Mouse (Mus musculus) induced T-regulatory cell, adult 2 months (primary cell): Measurements from ENCODE around the gene Pdk2.

Experiments used
- DNase-seq: peaks from one replicate; pipeline ENCODE4 v3.0.0-alpha.2; 2012; ENCODE audit warnings: low read depth

Pdk2 gene

DNA sequence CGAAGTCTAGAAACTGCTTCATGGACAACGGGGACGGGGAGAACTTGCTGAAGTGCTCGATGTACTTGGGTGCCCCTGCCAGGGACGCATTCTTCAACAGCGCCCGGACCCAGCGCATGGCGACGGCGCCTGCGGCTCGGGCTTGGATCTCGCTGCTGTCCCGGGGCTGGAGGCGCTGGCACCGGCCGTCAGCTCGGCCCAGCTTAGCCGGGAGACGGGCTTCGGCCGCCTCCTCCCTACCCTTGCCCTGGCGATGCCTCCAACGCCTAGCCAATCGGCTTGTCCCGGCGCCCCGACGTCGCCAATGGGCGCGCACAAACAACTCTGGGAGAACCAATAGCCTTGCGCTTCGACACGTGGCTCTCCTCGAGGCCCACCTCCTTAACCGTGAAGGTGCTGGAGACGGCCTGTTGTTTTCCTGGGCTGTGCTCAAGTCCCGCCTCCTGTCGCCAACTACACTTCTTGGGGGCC is at the start of gene Pdk2:
Gene Pdk2 (minus strand): TSS at position 216 of the 471 bp plus-strand sequence.
- peak; percentile 88 for DNase-seq

DNA sequence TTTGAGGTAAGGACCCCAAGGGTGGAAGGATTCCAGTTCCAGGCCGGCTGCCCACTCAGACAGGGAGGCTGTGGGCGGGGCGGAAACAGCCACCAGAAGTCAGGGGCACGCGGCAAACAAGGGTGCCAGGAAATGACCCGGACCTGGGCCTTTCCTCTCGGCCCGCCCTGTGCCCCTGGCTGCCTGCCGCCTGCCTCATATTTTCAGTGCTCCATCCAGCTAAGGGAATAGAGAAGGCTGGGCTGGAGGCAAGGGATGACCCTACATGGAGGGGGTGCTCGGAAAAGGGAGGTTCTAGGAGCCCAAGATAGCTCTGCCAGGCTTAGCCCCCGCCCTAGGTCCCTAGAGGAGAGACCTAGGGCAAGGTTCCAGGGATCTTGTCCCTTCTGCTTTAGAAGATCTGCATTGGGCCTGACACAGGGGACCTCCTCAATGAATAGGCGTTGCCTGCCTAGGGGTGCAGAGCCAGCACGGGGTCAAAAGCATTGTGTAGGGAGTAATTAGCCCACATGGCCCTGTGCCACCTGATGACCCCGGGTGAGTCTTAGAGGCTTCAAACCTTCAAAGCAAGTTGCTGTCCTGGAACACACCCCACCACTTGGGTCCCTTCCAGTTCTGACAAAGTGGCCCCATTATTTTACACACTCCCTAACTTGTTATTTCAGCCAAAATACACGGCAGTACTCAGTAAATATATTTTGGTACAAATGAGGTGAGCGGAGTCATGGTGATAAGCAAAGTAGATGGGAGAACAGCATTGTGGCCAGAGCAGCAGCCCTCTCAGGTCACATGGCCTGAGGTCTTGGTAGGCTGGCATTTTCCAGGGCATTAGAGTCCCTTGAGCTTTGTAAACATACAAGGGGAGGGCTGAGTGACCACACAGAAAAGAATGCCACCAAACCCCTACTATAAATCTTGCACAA is 48.0 kb upstream of the Pdk2 start:
- no peak for DNase-seq

DNA sequence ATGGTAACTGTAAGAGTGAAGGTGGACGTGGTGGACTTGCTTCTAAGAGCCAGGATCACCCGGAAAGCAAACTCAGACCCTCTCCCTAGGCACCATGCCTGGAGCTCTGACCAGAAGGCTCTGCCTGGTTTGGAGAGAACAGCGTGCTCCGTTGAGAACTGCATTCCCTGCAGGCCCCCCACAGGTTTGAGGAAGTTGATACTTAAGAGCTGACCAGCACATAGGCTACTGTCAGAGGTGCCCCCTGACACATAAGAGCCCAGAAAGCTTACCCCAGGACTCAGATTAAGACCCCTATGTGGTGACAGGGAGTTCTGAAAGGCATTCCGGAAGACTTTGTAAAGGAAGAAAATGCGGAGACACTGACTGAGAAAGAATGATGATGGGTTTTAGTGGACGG is 47.1 kb upstream of the Pdk2 start:
- no peak for DNase-seq

DNA sequence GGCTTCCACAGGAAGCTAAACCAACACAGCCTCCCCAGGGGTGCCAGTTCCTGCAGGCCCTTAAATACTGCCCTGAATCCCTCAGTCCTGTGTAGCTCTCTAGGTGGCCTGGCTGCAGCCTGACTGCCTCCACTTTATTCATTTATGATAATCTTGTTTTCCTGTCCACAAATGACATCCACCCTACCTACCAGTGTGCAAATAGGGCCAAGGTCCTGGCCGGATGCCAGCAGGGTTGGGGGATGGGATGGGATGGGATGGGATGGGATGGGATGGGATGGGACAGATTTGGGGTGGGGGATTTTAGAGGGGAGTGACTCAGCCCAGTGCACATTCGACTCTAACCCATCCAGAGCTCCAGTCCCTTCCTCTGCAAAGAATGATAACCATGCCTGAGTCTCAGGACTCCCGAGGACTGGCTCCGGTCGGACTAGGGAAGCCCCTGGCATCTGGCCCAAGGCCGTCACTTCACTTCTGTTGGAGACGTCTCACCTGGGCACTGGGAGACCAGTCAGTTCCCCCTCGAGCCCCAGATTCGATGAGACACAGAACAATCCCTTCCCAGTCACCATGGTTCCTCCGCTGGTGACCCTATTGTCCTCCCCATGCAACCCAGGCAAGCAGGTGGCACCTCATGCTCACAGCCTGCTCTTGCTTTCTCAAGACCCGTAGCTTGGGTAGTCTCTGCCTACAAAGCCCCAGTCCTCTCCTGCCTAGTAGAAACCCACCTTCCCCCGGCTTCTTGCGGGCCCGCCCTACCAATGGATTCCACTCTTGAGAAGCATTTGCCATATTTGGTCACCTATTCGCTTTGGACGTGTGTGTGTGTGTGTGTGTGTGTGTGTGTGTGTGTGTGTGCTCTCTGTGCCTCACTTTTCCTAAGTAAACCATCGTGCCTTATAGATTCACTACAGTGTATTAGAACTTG is 46.4 kb upstream of the Pdk2 start:
- no peak for DNase-seq

DNA sequence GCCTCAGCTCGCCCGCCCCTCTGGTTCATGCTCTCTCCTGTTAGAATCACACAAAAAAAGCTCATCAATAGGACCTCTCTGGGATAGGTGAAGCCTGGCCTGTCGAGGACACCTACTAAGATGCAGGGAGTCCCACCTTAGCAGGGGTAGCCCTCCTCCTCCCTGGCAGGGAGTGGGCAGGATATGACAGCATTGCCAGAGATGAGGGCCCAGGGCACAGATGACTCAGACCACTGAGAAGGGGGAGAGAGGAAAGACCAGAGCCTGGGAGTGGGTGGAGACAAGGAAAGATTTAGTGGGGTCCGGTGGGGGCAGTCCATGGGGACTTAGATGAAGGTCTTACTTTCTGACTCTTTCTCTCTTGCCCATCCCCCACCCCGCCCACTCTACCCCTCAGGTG is 45.1 kb upstream of the Pdk2 start:
- no peak for DNase-seq

DNA sequence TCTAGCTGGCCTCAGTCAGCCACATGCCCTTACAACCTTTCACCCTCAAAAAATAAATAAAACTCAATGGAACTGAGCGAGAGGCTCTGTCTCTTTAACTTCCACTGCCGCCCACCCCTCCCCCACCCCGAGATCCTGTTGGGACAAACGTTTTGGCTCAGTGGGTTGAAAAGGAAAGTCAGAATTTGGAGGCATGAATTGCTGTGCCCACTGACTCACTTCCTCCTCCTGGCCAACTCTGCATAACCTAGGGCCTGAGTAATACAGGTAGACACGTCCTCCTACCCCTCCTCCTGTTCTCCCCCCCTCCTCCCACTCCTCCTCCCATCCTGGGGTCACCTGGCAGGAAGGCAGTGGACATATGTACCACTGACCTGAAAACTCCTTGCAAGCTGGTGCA is 44.6 kb upstream of the Pdk2 start:
- no peak for DNase-seq

DNA sequence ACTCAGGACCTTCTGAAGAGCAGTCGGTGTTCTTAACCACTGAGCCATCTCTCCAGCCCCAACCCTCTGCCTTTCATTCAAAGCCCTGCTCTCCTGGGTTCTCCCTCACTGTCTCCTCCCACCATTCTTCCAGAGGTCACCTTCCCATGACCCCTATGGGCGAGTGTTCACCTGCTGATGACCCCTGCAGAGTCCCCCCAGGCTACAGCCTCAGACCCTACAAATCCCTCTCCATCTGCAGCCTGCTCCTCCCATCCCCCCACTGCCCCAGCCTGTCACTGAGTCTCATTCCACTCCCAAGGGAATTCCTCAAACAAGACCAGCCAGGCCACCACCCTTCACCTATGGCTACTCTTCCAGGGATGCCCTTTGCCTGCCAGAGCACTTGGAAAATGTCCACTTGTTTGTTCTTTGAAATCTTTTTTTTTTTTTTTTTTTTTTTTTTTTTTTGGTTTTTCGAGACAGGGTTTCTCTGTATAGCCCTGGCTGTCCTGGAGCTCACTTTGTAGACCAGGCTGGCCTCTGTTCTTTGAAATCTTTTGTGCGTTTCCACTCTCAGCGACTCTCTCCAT is 43.7 kb upstream of the Pdk2 start:
- DNase-seq = no peak

DNA sequence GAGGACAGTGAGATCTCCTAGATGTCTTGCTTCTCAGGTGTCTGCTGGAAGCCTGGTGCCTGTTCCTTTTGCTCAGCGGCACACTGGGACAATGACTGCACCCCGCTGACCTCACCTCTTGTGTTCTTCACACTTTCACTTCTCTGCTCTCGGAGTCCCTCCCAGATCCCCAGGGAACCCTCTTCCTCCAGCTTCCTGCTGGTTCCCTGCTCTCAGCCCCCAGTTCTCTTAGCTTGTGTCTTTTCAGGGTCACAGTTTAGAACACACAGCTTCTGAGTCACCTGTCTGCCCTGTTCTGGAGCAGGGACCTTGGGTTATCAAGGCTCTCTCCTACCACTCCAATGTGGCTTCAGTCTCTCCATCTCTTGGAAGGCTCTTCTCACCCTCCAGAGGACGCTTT is 43.0 kb upstream of the Pdk2 start:
- no peak for DNase-seq

DNA sequence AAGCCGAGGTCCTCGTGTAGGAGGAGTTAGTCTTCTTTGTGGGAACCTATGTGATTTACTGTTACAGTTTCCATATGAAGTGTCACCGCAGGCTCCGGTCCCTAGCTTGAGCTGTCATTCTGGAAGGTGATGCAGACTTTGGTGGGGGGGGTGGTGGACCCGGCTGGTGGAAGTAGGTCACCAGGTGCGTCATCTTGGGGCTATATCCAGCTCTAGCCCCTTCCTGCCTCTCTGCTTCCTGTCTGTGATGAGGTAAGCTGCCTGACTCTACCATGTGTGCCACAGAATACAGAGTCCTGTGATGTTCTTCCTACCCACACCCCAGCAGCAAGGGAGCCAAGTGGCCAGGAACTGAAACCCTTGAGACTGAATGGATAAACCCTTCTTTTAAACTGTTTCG is 41.7 kb upstream of the Pdk2 start:
- peak; percentile 52 for DNase-seq

DNA sequence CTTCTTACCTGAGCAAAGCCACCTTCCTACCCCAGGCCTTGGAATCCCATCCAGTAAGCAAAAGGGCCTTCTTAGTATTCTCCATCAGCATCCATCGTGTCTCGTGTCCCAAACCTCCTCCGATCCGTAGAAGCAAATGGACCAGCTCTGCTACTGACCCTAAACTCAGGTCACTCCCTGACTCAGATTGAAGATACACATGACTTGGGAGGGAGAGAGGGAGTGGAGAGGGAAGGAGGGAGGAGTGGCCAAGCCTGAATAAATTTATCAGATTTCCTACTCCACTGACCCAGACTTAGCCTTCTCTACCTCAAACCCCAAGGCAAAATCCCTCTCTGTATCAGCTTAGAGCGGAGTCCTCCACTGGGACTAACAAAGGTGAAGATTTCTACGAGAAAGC is 39.6 kb upstream of the Pdk2 start:
- DNase-seq = no peak

DNA sequence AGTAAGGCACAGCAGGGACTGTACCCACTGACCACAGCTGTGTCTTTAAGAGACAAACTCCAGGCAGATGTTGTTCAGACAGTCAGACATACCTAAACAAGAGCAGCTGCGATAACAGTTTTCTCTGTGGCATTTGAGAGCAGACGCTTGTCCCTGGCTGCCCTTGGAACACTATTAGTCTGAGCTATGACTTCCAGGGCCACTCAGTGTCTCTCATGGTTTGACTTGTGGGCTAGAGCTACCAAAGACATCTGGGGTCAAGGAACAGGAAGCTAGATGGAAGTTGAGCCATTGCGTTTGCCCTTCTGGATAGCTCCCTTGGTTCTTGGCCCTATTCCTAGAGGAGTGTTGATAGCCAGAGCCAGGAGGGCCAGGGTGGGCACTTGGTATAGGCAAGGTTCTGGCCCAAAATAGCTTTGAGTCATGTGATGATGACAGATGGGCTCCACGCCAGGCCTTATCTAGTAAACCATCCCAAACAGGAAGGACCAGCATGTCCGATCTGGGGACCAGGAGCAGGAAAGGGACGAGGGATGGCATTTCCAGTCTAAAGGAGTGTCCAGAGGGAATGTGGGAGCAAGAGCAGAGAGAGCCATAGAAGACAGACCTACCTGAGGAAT is 38.2 kb upstream of the Pdk2 start:
- no peak for DNase-seq

DNA sequence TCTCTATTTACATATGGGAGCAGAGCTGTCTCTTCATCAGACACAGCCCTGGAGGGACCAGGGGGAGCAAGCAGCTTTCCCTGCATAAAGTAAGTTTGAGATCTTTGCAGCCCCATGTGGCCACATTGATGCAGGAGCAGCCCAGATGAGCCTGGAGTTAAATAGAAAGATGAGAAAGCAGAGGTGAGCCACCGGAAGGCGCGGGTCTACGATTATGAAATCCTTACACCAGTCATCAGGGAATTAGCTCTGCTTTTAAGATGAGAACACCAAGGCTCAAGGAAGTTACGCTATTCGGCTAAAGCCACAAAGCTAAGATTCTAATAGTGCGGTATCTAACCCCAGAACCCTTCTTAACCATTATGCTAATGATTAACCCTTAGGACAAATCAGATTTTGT is 36.8 kb upstream of the Pdk2 start:
- no peak for DNase-seq

DNA sequence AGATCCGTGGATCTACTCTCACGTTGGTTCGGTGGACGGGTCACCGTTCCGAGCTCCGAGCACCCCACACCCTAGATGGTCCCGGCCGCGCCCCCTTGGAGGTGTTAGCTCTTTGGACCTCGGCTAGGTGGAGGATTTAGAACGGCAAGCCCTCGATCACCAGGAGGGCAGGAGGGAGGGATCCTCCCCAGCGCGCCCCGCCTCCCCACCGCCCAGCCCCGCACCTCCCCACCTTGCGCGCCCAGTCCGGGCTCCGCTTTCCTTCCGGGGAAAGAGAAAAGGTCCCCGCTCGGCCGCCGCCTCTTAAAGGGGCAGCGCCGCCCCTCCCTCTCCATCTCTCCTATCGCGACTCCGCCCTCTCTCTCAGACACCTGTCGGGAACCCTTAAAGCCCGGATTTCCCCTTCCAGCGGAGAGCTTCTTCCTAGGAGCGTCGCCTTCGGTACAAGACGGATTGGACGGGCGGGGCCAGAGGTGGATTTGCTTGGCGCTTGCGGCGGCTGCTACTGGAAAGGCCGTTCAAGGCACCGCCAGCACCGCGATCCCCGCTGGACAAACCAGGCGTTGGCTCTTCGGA is 35.5 kb upstream of the Pdk2 start, which contains the start of gene Itga3:
Gene Itga3 (minus strand): TSS at position 266 of the 576 bp plus-strand sequence.
- DNase-seq = peak; percentile 78

DNA sequence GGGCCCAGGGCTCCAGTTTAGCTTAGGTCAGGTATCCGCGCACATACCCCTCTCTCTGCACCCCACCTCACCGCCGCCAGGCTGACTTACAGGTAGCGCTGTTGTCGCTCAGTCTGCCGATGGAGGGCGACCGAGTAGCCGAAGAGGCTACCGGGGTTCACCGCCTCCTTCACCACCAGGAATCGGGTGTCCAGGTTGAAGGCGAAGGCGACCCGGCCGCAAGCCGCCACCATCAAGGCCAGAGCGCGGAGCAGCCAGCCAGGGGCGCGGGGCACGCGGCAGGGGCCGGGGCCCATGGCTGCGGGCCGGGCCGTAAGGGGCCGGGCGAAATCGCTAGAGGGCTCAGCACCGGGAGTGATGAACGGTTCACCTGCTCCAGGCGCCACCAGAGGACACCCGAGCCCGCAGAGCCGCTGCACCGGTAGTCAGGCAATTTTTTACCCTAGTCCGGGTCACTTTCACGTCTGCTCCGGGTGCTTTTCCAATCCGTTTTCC is 34.9 kb upstream of the Pdk2 start:
- peak; percentile 76 for DNase-seq

DNA sequence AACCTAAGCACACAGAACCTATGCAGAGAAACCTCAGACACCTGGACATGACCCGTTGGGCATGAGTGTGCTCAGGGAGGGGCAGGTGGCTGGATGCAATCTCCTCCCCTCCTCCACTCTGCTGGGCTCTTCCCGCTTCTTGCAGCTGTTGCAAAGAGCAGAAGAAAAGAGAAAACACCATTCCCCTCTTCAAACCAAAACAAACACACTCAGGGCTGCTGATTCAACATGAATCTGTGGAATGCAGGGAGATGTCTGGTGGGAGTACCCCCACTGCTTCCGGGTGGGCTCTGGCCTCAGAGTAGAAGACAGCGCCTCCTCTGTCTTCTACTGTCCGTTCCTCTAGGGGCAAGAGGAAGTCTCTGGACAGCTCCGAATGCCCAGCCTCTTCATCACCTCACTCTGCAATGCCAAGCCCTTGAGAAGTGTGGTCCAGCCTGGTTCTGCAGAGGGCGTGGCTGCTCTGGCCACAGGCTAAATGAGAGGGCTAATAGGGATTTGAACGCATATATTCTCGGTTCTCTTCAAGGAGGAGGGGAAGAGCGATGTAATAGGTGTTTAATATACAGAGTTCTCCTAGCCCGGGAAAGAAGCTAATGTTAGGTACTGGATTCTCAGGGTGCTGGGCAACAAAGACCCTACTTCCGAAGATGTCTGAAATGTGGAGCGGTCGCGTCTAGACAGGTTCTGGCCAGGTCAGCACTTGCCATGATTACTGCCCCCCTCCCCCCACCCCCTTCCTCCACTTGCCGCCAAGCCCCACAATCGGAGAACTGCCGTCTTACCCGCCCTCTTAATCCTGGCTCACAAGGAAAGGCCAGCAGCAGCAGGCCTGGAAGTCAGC is 34.3 kb upstream of the Pdk2 start:
- no peak for DNase-seq

DNA sequence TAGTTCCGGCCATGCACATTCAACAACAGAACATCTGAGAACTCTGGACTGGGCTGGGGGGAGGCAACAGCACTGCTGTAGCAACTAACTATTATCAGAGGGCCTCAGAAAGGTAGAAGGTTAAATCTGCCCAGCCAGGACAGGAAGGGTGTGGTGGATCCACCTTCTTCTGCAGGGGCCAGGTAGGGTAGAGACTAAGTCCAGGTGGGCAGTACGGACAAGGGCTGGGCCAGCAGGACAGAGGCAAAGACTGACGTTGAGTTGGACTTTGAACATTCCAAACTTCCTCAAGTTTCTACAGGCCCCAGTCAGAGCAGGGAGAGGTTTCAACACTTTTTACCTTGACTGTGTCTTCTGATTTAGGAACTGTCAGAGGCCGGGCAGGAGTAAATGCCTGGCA is 33.5 kb upstream of the Pdk2 start:
- DNase-seq = no peak

DNA sequence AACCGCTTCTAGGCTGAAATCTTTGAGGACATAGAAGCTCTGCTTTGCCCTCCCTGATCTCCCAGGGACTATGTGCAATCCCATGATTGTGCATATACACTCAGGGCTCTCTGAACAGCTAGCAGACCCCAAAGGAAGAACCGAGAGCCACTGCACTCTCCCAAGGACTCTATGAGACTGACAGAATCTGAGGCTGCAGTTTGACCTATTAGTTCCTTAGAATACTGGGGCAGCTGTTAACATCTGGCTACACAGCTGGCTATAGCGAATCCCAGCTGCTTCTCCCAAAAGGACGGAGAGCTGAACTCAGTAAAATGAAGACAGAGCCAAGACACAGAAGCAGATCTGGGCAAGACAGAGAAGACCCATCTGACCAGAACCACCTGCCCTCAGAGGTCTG is 32.7 kb upstream of the Pdk2 start:
- no peak for DNase-seq

DNA sequence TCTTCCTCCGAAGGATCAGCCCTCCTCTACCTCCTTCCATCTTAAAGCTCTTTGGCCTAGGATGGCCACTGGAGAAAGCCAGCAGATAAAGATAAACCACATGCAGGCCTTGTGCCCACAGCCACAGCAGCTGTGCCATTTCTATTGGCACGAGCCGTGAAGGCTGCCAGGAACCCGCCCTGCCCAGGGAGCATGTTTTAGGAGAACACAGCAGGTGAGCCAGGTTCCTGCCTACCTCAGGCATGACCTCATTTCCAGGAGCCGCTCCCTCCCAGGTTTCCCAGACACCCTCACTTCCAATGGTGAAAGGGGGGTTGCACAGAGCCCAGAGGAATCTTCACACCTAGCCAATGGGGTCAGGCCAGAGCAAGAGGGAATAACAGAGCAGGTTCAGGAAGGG is 31.6 kb upstream of the Pdk2 start:
- DNase-seq = no peak

DNA sequence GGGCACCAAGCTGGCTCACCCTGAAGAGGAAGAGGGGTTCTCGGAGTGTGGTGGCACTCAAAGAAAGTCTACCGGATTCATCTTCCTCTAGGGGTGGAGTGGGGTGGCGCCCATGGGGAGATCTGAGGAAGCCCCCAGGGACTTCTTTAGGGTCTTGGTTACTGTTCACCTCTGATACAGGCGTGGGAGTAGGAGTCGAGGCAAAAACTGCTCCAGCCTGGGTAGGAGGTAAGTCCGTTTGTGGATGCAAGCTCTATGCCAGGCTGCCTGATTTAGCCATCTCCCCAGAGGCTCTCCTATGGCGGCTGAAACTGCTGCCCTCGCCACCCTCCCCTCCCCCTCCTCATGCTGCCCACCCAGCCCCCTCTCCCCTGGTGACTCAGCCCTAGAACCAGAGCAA is 31.0 kb upstream of the Pdk2 start:
- DNase-seq = no peak

DNA sequence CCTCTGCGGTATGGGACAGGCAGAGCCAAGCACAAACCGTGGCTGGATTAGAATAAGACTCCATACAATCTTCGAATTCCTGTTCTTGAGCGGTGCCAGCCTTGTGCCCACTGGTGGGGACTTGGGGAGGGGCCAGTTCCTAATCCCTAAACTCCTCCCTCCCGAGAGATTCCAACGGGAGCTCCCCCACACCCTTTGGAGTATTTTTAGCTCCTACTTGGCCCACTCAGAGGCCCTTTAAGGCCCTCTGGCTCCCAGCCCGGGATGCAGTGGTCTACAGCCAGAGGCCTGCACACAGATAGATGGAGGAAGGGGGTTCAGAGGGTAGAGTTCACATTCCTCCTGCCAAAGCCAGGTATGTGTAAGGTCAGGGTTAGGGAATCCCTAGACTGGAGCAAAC is 30.1 kb upstream of the Pdk2 start:
- no peak for DNase-seq
